Mouse (Mus musculus): ENCODE results near the gene Ldb2.

DNA sequence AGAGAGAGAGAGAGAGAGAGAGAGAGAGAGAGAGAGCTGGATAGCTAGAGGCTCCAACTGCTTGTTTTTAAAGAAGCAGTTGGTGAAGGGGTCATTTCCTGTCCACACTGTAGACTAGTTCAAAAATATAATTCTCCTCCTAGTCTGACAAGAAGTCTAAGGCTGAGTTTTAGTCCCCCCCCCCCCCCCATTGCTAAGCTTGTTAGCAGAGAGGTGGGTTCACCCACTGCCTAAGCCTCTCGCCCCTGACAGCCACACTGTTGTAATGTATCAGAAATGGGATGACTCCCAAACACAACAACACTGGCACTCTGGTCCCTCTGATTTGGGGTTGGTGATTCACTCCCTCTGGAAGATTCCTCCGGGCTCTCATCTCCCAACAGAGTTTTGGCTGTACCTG is 381 bp upstream of the Ldb2 start:
- TF ChIP-seq POLR2A (IDR thresholded peaks at IDR 0.05; ENCODE audit: borderline replicate concordance, low read depth, low read length) (no peak), CTCF (IDR thresholded peaks at IDR 0.05; ENCODE audit: low read depth, low read length) (no peak)

Measured in bone marrow macrophage, adult 2 months (primary cell).